Mouse (Mus musculus) thymus, adult 18-20 months (tissue): ENCODE measurements around the gene Ror1.

ENCODE experiments used
- DNase-seq, 2 experiments: peaks; one replicate each; pipeline ENCODE4 v3.0.0; 2022; ENCODE audit warnings: mixed read lengths in 2 of 2

The Ror1 gene

GRCm38 (mm10) chr4:100328361-100328970 is 232.9 kb downstream of the Ror1 start:
- no peak for DNase-seq

- DNase-seq, result no peak
Measured at GRCm38 (mm10) chr4:100335168-100335567, 239.6 kb downstream of the Ror1 start.

- no peak for DNase-seq
Measured at GRCm38 (mm10) chr4:100347791-100348190, 252.2 kb downstream of the Ror1 start.

GRCm38 (mm10) chr4:100350106-100350795 is 254.7 kb downstream of the Ror1 start:
- no peak for DNase-seq

GRCm38 (mm10) chr4:100351797-100352290 is 256.3 kb downstream of the Ror1 start:
- no peak for DNase-seq

- DNase-seq, result no peak
Measured at GRCm38 (mm10) chr4:100355566-100355965, 260.0 kb downstream of the Ror1 start.

- DNase-seq, result no peak
Measured at GRCm38 (mm10) chr4:100357881-100358589, 262.4 kb downstream of the Ror1 start.

- no peak for DNase-seq
Measured at GRCm38 (mm10) chr4:100363666-100364065, 268.1 kb downstream of the Ror1 start.

GRCm38 (mm10) chr4:100368691-100369090 is 273.1 kb downstream of the Ror1 start:
- no peak for DNase-seq

GRCm38 (mm10) chr4:100369541-100370174 is 274.1 kb downstream of the Ror1 start:
- no peak for DNase-seq

GRCm38 (mm10) chr4:100372806-100373205 is 277.2 kb downstream of the Ror1 start:
- no peak for DNase-seq

- no peak for DNase-seq
Measured at GRCm38 (mm10) chr4:100373780-100374179, 278.2 kb downstream of the Ror1 start.

- DNase-seq, result no peak
Measured at GRCm38 (mm10) chr4:100375286-100375685, 279.7 kb downstream of the Ror1 start.

GRCm38 (mm10) chr4:100376163-100376562 is 280.6 kb downstream of the Ror1 start:
- no peak for DNase-seq

GRCm38 (mm10) chr4:100377231-100377630 is 281.6 kb downstream of the Ror1 start:
- DNase-seq, result no peak

- DNase-seq, result no peak
Measured at GRCm38 (mm10) chr4:100377996-100378395, 282.4 kb downstream of the Ror1 start.

- DNase-seq, result no peak
Measured at GRCm38 (mm10) chr4:100381760-100382159, 286.2 kb downstream of the Ror1 start.

GRCm38 (mm10) chr4:100386272-100386988 is 290.8 kb downstream of the Ror1 start:
- DNase-seq, result no peak

GRCm38 (mm10) chr4:100390436-100390835 is 294.8 kb downstream of the Ror1 start:
- no peak for DNase-seq

GRCm38 (mm10) chr4:100391021-100391420 is 295.4 kb downstream of the Ror1 start:
- no peak for DNase-seq

GRCm38 (mm10) chr4:100393374-100394061 is 297.9 kb downstream of the Ror1 start:
- no peak for DNase-seq

GRCm38 (mm10) chr4:100395407-100395806 is 299.8 kb downstream of the Ror1 start:
- no peak for DNase-seq
